Mouse (Mus musculus) limb, embryonic 15.5 days (tissue): ENCODE measurements around the gene Aknad1. TPM values are rescaled to one million over a fixed set of nuclear protein-coding genes. Genes with fewer than 3 reads are reported as not detected.

Experiments used
- ATAC-seq: fragments of 200-750 bp; cut with Nextera tagmentation; 2 replicates; pipeline ENCODE4 v1.8.0; 2017; ENCODE audit warnings: low read depth, moderate TSS enrichment; ENCODE audit not compliant: insufficient number of reproducible peaks, low FRiP score, low TSS enrichment
- H3K27ac ChIP-seq: fragments of 300-500 bp; sonication (generic); 2 replicates; pipeline ENCODE4 v1.5.1; 2015; ENCODE audit warnings: moderate library complexity, mild to moderate bottlenecking, inconsistent platforms
- H3K27me3 ChIP-seq: fragments of 300-500 bp; sonication (generic); 2 replicates; pipeline ENCODE4 v1.6.1; 2015; ENCODE audit warnings: inconsistent platforms
- H3K36me3 ChIP-seq: fragments of 300-500 bp; sonication (generic); 2 replicates; pipeline ENCODE4 v1.6.1; 2015; ENCODE audit warnings: inconsistent platforms
- H3K4me1 ChIP-seq: fragments of 300-500 bp; sonication (generic); 2 replicates; pipeline ENCODE4 v1.6.1; 2015; ENCODE audit warnings: inconsistent platforms
- H3K4me2 ChIP-seq: fragments of 300-500 bp; sonication (generic); 2 replicates; pipeline ENCODE4 v1.6.1; 2015; ENCODE audit warnings: mild to moderate bottlenecking, inconsistent platforms
- H3K4me3 ChIP-seq: fragments of 300-500 bp; sonication (generic); 2 replicates; pipeline ENCODE4 v1.5.1; 2015; ENCODE audit warnings: mild to moderate bottlenecking, inconsistent platforms
- H3K9ac ChIP-seq: fragments of 300-500 bp; sonication (generic); 2 replicates; pipeline ENCODE4 v1.6.1; 2015; ENCODE audit warnings: inconsistent platforms
- H3K9me3 ChIP-seq: fragments of 300-500 bp; sonication (generic); 2 replicates; pipeline ENCODE4 v1.6.1; 2016; ENCODE audit warnings: inconsistent platforms
- WGBS: fragments of 180-500 bp; shearing (Covaris S2); methylation state at CpG from one replicate; pipeline ENCODE4 v1.1.7; 2015; 5-methylcytosine and 5-hydroxymethylcytosine counted together
- polyA plus RNA-seq: library from polyadenylated mRNA; unstranded; fragments of >200 nt; fragmentation: Nextera tagmentation; extraction: Ambion mirVana; gene quantifications from 2 replicates; pipeline ENCODE4 v1.2.1, GENCODE M21; 2015

Gene Aknad1
- polyA plus RNA-seq, 1 experiment from 2014 or later: 1.3 TPM

DNA sequence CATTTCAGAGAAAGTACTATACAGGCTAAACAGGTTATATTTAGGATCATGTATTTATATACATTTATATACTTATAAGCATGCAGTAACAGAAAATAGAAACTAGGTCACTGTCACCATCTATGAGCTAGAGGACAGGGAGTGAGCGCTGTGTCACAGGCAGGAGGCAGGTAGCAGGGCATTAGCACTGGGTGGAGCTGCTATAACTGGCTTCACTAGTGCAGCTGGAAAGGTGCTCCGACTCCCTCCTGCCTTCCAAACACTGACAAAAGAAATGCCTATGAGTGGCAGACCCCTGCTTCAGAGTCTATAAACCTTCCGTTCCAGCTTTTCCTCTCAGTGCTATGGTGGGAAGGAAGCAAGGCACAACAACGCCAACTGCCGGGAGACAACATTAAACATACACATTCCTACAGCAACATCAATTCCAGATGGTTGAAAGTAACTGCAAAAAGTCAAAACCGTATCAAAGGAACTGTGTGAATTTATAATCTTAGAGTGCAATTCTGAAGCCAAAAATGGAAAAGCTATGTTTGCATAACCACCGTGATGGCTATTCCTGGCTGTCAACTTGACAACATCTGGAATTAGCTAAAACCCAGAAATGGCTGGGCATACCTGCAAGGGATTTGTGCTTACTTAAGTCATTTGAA is 51.7 kb downstream of the Aknad1 start:
- no peaks in the 10 kb centered on the region for H3K27me3 ChIP-seq
- WGBS: 11% methylated on average over 7 of the region's 7 CpGs
- H3K4me2 ChIP-seq: no peak overlapping the region

DNA sequence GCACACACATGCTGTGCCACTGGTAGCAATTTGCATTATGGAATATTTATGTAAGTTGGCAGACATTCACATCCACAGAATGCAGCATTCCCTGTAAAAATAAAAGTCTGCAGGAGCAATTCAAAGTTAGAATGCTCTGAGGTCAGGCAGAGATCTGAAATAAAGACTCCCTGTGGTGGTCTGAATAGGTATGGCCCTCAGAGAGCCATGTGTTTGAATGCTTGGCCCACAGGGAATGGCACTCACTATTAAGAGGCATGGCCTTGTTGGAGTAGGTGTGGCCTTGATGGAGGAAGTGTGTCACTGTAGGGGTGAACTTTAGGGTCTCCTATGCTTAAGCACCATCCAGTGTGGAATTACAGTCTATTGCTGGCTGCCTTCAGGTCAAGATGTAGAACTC is 53.0 kb downstream of the Aknad1 start:
- Histone ChIP-seq H3K9me3 (no peaks in the 10 kb centered on the region), H3K4me1 (peaks cover 40% of the 10 kb centered on the region), H3K36me3 (peaks cover 36% of the 10 kb centered on the region), H3K27ac (peak overlapping the region; percentile 82; the same call in 1 of the 2 replicates), H3K4me3 (no peak overlapping the region), H3K9ac (no peak overlapping the region), H3K4me2 (no peak overlapping the region), H3K27me3 (no peaks in the 10 kb centered on the region)
- no peak for ATAC-seq

More for the DNA sequence above, 51.7 kb downstream of the Aknad1 start:
- H3K9ac ChIP-seq: no peak overlapping the region
- H3K4me1 ChIP-seq: peaks cover 40% of the 10 kb centered on the region
- peak overlapping the region; percentile 82 for H3K27ac ChIP-seq
- H3K9me3 ChIP-seq: no peaks in the 10 kb centered on the region
- H3K4me3 ChIP-seq: no peak overlapping the region
- peak; percentile 69 for ATAC-seq
- peaks cover 26% of the 10 kb centered on the region for H3K36me3 ChIP-seq

DNA sequence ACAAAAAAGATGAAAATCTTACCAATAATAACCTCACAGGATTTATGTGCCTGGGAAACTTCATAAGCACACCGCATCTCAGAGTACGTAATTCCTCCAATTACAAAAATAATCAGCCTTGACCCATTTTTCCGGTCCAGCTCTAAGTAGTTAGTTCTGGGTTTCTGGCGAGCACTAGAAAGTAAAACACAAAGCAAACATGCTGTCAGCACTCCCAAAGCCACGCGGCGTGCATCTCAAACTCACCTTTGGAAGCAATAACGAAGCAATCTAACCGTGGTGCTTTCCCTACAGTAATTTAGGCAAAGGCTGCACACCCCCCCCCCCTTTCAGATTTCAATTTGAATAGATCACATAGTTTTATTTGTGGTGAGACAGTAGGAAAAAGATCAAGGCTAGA is 55.3 kb downstream of the Aknad1 start:
- no peak for ATAC-seq
- 66% methylated on average over 9 of the region's 9 CpGs for whole genome bisulfite sequencing
- peaks cover 48% of the 10 kb centered on the region for H3K36me3 ChIP-seq

DNA sequence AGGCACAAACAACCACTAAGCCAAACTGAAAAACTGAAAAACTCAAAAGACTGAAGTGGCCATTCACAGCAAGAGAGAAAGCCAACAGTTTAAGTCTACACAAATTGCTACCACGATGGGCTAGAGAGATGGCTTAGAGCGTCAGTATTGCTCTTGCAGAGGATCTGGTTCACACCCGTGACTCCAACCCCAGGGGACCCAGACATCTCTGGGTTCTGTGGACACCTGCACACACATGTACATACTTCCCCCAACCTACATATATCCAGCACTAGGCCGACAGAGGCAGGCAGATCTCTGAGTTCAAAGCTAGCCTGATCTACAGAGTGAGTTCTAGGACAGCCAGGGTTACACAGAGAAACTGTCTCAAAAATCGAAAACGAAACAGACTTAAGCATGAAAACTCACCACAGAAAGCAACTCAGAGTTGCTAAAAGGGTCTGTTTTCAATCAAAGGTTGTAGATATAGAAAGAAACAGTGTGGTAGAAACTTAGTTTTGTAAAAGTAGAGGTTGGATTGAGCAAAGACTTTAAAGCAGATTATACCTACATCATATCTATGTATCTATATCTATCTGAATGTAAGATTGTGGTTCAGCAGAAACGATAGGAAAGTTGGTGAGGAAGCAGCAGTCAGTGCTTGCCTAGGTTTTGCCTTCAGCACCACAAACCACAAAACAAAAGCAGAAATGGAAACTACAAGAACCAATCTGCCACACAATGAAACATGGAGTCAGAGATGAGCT is 56.3 kb downstream of the Aknad1 start:
- 83% methylated on average over 7 of the region's 7 CpGs for WGBS

More for the DNA sequence above, 55.3 kb downstream of the Aknad1 start:
- Histone ChIP-seq H3K27me3 (no peaks in the 10 kb centered on the region), H3K9ac (no peak overlapping the region), H3K4me2 (no peak overlapping the region), H3K4me1 (peaks cover 22% of the 10 kb centered on the region), H3K27ac (no peak overlapping the region), H3K9me3 (no peaks in the 10 kb centered on the region), H3K4me3 (no peak overlapping the region)

DNA sequence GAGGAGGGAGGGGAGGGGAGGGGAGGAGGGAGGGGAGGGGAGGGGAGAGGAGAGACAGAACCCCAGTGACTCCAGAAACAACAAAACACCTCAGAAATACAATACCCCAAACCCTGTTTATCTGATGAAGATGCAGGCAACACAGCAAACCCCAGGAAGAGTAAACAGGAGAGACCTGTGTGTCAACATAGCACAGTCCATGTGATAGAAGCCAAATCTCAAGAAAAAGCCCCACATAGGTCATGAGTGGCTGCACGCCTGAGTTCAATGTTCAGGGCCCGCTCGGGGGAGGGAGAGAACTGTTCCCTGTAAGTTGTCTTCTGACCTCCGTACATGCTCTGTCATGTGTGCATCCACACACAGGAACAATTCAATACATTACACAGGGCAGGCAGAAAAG is 56.9 kb downstream of the Aknad1 start:
- Histone ChIP-seq H3K9ac (no peak overlapping the region), H3K27me3 (no peaks in the 10 kb centered on the region), H3K4me2 (no peak overlapping the region), H3K36me3 (peaks cover 63% of the 10 kb centered on the region), H3K4me3 (no peak overlapping the region), H3K9me3 (no peaks in the 10 kb centered on the region), H3K4me1 (peaks cover 10% of the 10 kb centered on the region), H3K27ac (0 out of 2 replicates have a peak overlapping the region, but pooled peaks have one; percentile 11)
- 87% methylated on average over 4 of the region's 4 CpGs for WGBS
- no peak for ATAC-seq

More for the DNA sequence above, 56.3 kb downstream of the Aknad1 start:
- Histone ChIP-seq H3K27me3 (no peaks in the 10 kb centered on the region), H3K4me1 (peaks cover 17% of the 10 kb centered on the region), H3K4me3 (no peak overlapping the region), H3K27ac (no peak overlapping the region), H3K9me3 (no peaks in the 10 kb centered on the region), H3K4me2 (no peak overlapping the region), H3K36me3 (peaks cover 57% of the 10 kb centered on the region), H3K9ac (no peak overlapping the region)
- ATAC-seq: no peak

DNA sequence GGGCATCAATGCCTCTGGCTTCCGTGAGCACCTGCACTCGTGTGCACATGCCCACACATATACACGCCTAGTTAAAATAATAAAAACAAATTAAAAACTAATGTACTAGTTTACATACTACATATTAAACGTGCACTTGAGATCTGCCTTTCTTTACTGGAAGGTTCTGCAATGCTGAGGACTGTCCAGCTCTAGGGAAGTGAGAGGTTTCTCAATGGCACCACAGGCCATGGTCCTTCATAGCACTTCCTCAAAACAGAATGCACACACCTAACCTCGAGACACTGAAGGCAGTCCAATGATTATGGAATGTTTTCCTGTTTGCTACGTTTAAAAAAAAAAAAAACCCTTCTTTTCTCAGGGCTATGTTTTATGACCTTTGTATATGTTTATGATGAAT is 58.3 kb downstream of the Aknad1 start:
- 68% methylated on average over 6 of the region's 6 CpGs for WGBS
- Histone ChIP-seq H3K36me3 (peaks cover 70% of the 10 kb centered on the region), H3K4me1 (no peaks in the 10 kb centered on the region), H3K9ac (no peak overlapping the region), H3K27me3 (no peaks in the 10 kb centered on the region), H3K27ac (no peak overlapping the region), H3K9me3 (no peaks in the 10 kb centered on the region), H3K4me2 (no peak overlapping the region), H3K4me3 (no peak overlapping the region)
- no peak for ATAC-seq

DNA sequence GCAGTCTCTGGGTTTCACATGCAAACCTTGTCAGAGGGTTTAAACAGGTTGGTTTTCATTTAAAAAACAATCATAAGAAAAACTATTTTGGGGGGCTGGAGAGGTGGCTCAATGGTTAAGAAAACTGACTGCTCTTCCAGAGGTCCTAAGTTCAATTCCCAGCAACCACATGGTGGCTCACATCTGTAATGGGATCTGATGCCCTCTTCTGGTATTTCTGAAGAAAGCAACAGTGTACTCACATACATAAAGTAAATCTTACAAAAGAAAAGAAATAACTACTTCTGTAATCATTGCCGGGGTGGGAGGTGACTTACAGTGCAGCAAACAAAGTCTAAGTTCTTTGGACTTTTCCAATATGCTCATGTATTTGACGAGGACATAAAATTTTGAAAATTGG is 58.9 kb downstream of the Aknad1 start:
- H3K27ac ChIP-seq: no peak overlapping the region
- H3K4me1 ChIP-seq: no peaks in the 10 kb centered on the region
- no peak overlapping the region for H3K9ac ChIP-seq
- WGBS: 71% methylated on average over 2 of the region's 2 CpGs
- H3K4me3 ChIP-seq: no peak overlapping the region
- ATAC-seq: no peak
- H3K27me3 ChIP-seq: no peaks in the 10 kb centered on the region
- H3K9me3 ChIP-seq: no peaks in the 10 kb centered on the region
- H3K36me3 ChIP-seq: peaks cover 75% of the 10 kb centered on the region
- no peak overlapping the region for H3K4me2 ChIP-seq

DNA sequence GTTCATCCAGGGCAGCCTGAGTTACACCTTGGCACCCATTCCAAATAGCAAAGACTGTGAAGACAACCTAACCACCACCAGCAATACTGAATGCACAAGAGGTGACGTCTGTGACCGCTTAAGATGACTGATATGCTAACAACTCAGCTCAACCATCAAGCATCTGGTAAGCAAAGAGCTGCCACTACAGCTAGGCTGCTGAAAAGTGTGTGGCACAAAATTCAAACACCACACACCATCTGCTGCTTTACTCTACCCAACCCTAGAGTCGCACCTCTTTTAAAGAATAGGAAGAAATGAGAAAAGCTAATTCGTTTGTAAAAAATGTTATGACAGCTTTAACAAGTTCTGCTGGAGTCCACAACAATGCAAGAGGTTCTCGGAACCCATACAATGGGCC is 66.2 kb downstream of the Aknad1 start:
- Histone ChIP-seq H3K4me3 (no peak overlapping the region), H3K9me3 (no peaks in the 10 kb centered on the region), H3K4me2 (no peak overlapping the region), H3K36me3 (peaks cover 58% of the 10 kb centered on the region), H3K4me1 (no peaks in the 10 kb centered on the region), H3K27ac (no peak overlapping the region), H3K9ac (no peak overlapping the region), H3K27me3 (no peaks in the 10 kb centered on the region)
- ATAC-seq: no peak
- 82% methylated on average over 5 of the region's 5 CpGs for WGBS

DNA sequence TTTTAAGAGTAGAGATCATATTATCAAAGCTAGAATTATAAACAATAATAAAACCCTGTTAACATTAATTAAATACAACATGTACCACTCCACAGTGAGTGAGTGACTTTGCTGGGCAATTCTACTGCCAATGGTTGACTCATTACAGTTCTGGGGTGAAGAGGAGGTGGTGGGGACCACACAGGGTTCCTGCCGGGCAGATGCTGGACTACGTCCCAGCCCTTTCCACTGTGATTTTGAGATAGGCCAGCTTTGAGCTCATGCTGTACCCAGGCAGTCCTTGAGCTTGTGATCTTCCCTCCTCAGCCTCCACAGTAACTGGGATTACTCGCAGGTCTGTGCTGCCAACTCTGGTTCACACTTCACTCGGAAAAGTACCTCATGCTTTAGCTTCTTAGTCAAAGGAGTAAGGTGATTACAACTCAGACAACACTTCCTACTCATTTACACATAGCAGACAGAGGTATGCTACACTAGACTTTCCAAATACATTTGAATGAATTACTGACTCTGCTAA is 71.3 kb downstream of the Aknad1 start:
- no peak for ATAC-seq
- Histone ChIP-seq H3K9me3 (no peaks in the 10 kb centered on the region), H3K9ac (no peak overlapping the region), H3K4me2 (no peak overlapping the region), H3K4me3 (no peak overlapping the region), H3K27me3 (no peaks in the 10 kb centered on the region), H3K27ac (no peak overlapping the region), H3K36me3 (peaks cover 42% of the 10 kb centered on the region), H3K4me1 (no peaks in the 10 kb centered on the region)
- 72% methylated on average over 4 of the region's 4 CpGs for WGBS

DNA sequence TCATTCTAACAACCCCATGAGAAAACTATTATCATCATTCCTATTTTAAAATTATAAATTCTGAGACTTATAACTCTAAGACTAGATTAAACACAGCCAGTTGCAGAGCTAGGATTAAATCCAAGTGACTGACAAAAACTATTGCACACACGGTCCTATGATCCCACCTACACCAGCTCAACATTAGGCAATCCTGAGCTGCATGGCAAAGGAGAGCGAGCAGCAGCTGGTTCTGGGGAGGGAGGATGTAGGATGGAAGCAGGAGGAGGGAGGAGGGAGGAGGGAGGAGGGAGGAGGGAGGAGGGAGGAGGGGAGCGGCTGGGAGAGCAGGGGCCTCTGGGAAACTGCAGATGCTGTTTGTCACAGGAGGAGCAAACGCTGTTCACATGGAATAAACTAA is 76.2 kb downstream of the Aknad1 start:
- 69% methylated on average over 4 of the region's 4 CpGs for WGBS
- Histone ChIP-seq H3K27ac (no peak overlapping the region), H3K9me3 (no peaks in the 10 kb centered on the region), H3K27me3 (no peaks in the 10 kb centered on the region), H3K9ac (no peak overlapping the region), H3K4me2 (no peak overlapping the region), H3K36me3 (peaks cover 51% of the 10 kb centered on the region), H3K4me1 (no peaks in the 10 kb centered on the region), H3K4me3 (no peak overlapping the region)
- ATAC-seq: no peak

DNA sequence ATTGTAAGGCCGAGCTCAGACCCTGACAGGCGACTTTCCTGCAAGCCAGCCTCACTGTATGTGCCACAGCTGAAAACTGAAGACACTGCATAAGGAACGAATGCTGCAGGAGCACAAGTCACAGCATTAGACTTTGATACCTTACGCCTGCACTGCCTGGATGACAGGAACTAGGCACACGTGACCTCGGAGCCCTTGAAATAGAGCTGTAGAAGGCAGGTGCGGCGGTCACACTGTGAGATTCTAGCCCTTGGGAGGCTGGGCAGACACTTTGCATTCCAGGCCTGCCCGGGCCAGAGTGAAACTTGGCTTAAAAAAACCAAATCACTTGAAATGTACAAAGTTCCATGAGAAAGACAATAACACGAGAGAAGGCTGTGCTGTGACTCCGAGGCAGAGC is 91.0 kb downstream of the Aknad1 start:
- 62% methylated on average over 11 of the region's 11 CpGs for WGBS
- Histone ChIP-seq H3K27me3 (no peaks in the 10 kb centered on the region), H3K27ac (no peak overlapping the region), H3K4me2 (no peak overlapping the region), H3K9ac (no peak overlapping the region), H3K4me1 (no peaks in the 10 kb centered on the region), H3K9me3 (no peaks in the 10 kb centered on the region), H3K36me3 (peaks cover 14% of the 10 kb centered on the region), H3K4me3 (no peak overlapping the region)
- ATAC-seq: no peak

DNA sequence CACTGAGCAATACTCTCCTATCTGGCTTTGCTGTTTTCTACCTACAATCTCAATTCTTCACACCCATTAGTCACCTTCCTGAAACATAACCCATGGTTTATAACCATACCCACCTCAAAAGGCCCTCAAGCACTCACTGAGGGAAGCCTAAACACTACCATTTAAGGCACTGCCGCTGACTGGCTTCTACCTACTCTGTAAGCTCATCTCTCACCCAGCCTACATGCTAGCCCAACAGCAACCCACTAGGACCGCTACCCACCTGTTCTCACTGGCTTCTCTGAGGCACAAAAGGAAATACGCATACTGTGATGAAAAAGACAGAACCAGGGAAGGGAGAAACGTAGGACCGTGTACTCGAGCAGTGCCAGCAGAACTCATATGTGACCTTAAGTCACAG is 92.3 kb downstream of the Aknad1 start:
- 92% methylated on average over 6 of the region's 6 CpGs for WGBS
- no peak overlapping the region for H3K4me3 ChIP-seq
- H3K9ac ChIP-seq: no peak overlapping the region
- no peak overlapping the region for H3K4me2 ChIP-seq
- no peaks in the 10 kb centered on the region for H3K9me3 ChIP-seq
- no peak overlapping the region for H3K27ac ChIP-seq
- no peaks in the 10 kb centered on the region for H3K4me1 ChIP-seq
- peaks cover 17% of the 10 kb centered on the region for H3K36me3 ChIP-seq
- H3K27me3 ChIP-seq: no peaks in the 10 kb centered on the region
- no peak for ATAC-seq
